Mouse (Mus musculus) limb, embryonic 12.5 days (tissue): ENCODE measurements around the gene Sugt1. TPM values are rescaled to one million over a fixed set of nuclear protein-coding genes. Genes with fewer than 3 reads are reported as not detected.

Experiments used
- ATAC-seq: fragments of 200-750 bp; cut with Nextera tagmentation; 2 replicates; pipeline ENCODE4 v1.8.0; 2017; ENCODE audit warnings: low read depth, moderate TSS enrichment; ENCODE audit not compliant: insufficient number of reproducible peaks, insufficient read depth, low FRiP score, low TSS enrichment
- H3K27ac ChIP-seq: fragments of 300-500 bp; sonication (generic); 2 replicates; pipeline ENCODE4 v1.5.1; 2016; ENCODE audit warnings: mild to moderate bottlenecking, moderate library complexity
- H3K27me3 ChIP-seq: fragments of 300-500 bp; sonication (generic); 2 replicates; pipeline ENCODE4 v1.6.1; 2016; ENCODE audit warnings: mild to moderate bottlenecking, moderate library complexity
- H3K36me3 ChIP-seq: fragments of 300-500 bp; sonication (generic); 2 replicates; pipeline ENCODE4 v1.6.1; 2016; ENCODE audit warnings: mild to moderate bottlenecking, moderate library complexity
- H3K4me1 ChIP-seq: fragments of 300-500 bp; sonication (generic); replicated peaks from 2 replicates; pipeline ENCODE4 v1.6.1; 2016
- H3K4me2 ChIP-seq: fragments of 300-500 bp; sonication (generic); 2 replicates; pipeline ENCODE4 v1.6.1; 2016; ENCODE audit warnings: mild to moderate bottlenecking, moderate library complexity
- H3K4me3 ChIP-seq: fragments of 300-500 bp; sonication (generic); replicated peaks from 2 replicates; pipeline ENCODE4 v1.5.1; 2016; ENCODE audit warnings: mild to moderate bottlenecking
- H3K9ac ChIP-seq: fragments of 300-500 bp; sonication (generic); replicated peaks from 2 replicates; pipeline ENCODE4 v1.6.1; 2016; ENCODE audit warnings: mild to moderate bottlenecking, moderate library complexity
- H3K9me3 ChIP-seq: fragments of 300-500 bp; sonication (generic); 2 replicates; pipeline ENCODE4 v1.6.1; 2016; ENCODE audit warnings: mild to moderate bottlenecking, moderate library complexity
- WGBS: fragments of 180-500 bp; shearing (Covaris S2); methylation state at CpG from one replicate; pipeline ENCODE4 v1.1.7; 2016; 5-methylcytosine and 5-hydroxymethylcytosine counted together
- polyA plus RNA-seq: library from polyadenylated mRNA; unstranded; fragments of >200 nt; fragmentation: Nextera tagmentation; extraction: Ambion mirVana; gene quantifications from 2 replicates; pipeline ENCODE4 v1.2.1, GENCODE M21; 2016

Gene Sugt1
- polyA plus RNA-seq, 1 experiment from 2014 or later = 143 TPM

GRCm38 (mm10) chr14:79652654-79653053 lies 65.2 kb downstream of the Sugt1 start:
- Histone ChIP-seq H3K36me3 (no peaks in the 10 kb centered on the region), H3K9ac (no peak overlapping the region), H3K27me3 (no peaks in the 10 kb centered on the region), H3K27ac (no peak overlapping the region), H3K4me3 (no peak overlapping the region), H3K4me2 (no peak overlapping the region), H3K9me3 (no peaks in the 10 kb centered on the region), H3K4me1 (no peaks in the 10 kb centered on the region)
- no peak for ATAC-seq
- 71% methylated on average over 4 of the region's 4 CpGs for WGBS

- H3K4me2 ChIP-seq = peak overlapping the region; percentile 21; the same call in 1 of the 2 replicates
- ATAC-seq = peak; percentile 21; the same call in 1 of the 2 replicates
- H3K36me3 ChIP-seq = no peaks in the 10 kb centered on the region
- H3K9ac ChIP-seq = no peak overlapping the region
- H3K27ac ChIP-seq = peak overlapping the region; percentile 82
- H3K4me1 ChIP-seq = peaks cover 19% of the 10 kb centered on the region
- H3K27me3 ChIP-seq = peaks cover 13% of the 10 kb centered on the region
- 69% methylated on average over 5 of the region's 5 CpGs for WGBS
- H3K4me3 ChIP-seq = no peak overlapping the region
- H3K9me3 ChIP-seq = no peaks in the 10 kb centered on the region
These were observed 70.8 kb downstream of the Sugt1 start for GRCm38 (mm10) chr14:79658286-79658685.

GRCm38 (mm10) chr14:79658748-79659508 lies 71.4 kb downstream of the Sugt1 start:
- H3K27me3 ChIP-seq = peaks cover 13% of the 10 kb centered on the region
- ATAC-seq = no peak
- H3K27ac ChIP-seq = peak overlapping the region; percentile 82
- peak overlapping the region; percentile 13 for H3K4me2 ChIP-seq
- no peaks in the 10 kb centered on the region for H3K36me3 ChIP-seq
- no peaks in the 10 kb centered on the region for H3K9me3 ChIP-seq
- 75% methylated on average over 6 of the region's 6 CpGs for WGBS
- H3K9ac ChIP-seq = no peak overlapping the region
- H3K4me1 ChIP-seq = peaks cover 19% of the 10 kb centered on the region
- H3K4me3 ChIP-seq = no peak overlapping the region

GRCm38 (mm10) chr14:79660467-79660866 lies 73.0 kb downstream of the Sugt1 start:
- Histone ChIP-seq H3K36me3 (no peaks in the 10 kb centered on the region), H3K4me3 (peak overlapping the region; percentile 35; the same call in 1 of the 2 replicates), H3K27ac (no peak overlapping the region), H3K4me1 (peaks cover 19% of the 10 kb centered on the region), H3K27me3 (peaks cover 13% of the 10 kb centered on the region), H3K9ac (no peak overlapping the region), H3K4me2 (peak overlapping the region; percentile 64), H3K9me3 (no peaks in the 10 kb centered on the region)
- ATAC-seq = no peak
- WGBS = 46% methylated on average over 5 of the region's 5 CpGs

GRCm38 (mm10) chr14:79661005-79661917 lies 73.8 kb downstream of the Sugt1 start:
- Histone ChIP-seq H3K36me3 (no peaks in the 10 kb centered on the region), H3K9me3 (no peaks in the 10 kb centered on the region)

GRCm38 (mm10) chr14:79662001-79662400 lies 74.5 kb downstream of the Sugt1 start, which contains the start of gene Cnmd:
Gene Cnmd, minus strand, starts transcription at chr14:79662170.
- H3K4me3 ChIP-seq = peak within 1 kb of the TSS; percentile 35
- no peaks in the 10 kb centered on the region for H3K9me3 ChIP-seq
- H3K9ac ChIP-seq = peak within 1 kb of the TSS; percentile 44
- no peaks in the 10 kb centered on the region for H3K36me3 ChIP-seq
- H3K4me2 ChIP-seq = peak within 1 kb of the TSS; percentile 64
- H3K4me1 ChIP-seq = peaks cover 19% of the 10 kb centered on the region
- peaks cover 13% of the 10 kb centered on the region for H3K27me3 ChIP-seq
- no peak within 1 kb of the TSS for H3K27ac ChIP-seq
- no peak for ATAC-seq
- WGBS = 51% methylated on average over 4 of the region's 4 CpGs

More at GRCm38 (mm10) chr14:79661005-79661917, 73.8 kb downstream of the Sugt1 start:
- H3K27me3 ChIP-seq = peaks cover 13% of the 10 kb centered on the region
- peak overlapping the region; percentile 44 for H3K9ac ChIP-seq
- peak overlapping the region; percentile 35 for H3K4me3 ChIP-seq
- H3K4me2 ChIP-seq = peak overlapping the region; percentile 64
- no peak overlapping the region for H3K27ac ChIP-seq
- peak; percentile 75 for ATAC-seq
- peaks cover 19% of the 10 kb centered on the region for H3K4me1 ChIP-seq
- 17% methylated on average over 33 of the region's 33 CpGs for WGBS

- WGBS = 88% methylated on average over 3 of the region's 3 CpGs
- no peaks in the 10 kb centered on the region for H3K27me3 ChIP-seq
These were observed 83.5 kb downstream of the Sugt1 start for GRCm38 (mm10) chr14:79671008-79671407.

GRCm38 (mm10) chr14:79672567-79672966 lies 85.1 kb downstream of the Sugt1 start:
- Histone ChIP-seq H3K4me1 (peaks cover 17% of the 10 kb centered on the region), H3K9ac (no peak overlapping the region), H3K4me3 (no peak overlapping the region), H3K4me2 (no peak overlapping the region), H3K27ac (no peak overlapping the region), H3K9me3 (no peaks in the 10 kb centered on the region; the same call in 1 of the 2 replicates), H3K27me3 (no peaks in the 10 kb centered on the region), H3K36me3 (no peaks in the 10 kb centered on the region)
- ATAC-seq = no peak
- 89% methylated on average over 5 of the region's 5 CpGs for WGBS

More at GRCm38 (mm10) chr14:79671008-79671407, 83.5 kb downstream of the Sugt1 start:
- Histone ChIP-seq H3K4me1 (0 out of 2 replicates have a peak, but pooled peaks cover 5% of the 10 kb centered on the region), H3K4me3 (no peak overlapping the region), H3K4me2 (no peak overlapping the region), H3K9ac (no peak overlapping the region), H3K9me3 (no peaks in the 10 kb centered on the region; the same call in 1 of the 2 replicates), H3K27ac (no peak overlapping the region), H3K36me3 (no peaks in the 10 kb centered on the region)
- no peak for ATAC-seq

GRCm38 (mm10) chr14:79673083-79674013 lies 85.9 kb downstream of the Sugt1 start:
- no peak overlapping the region for H3K4me2 ChIP-seq

GRCm38 (mm10) chr14:79677108-79677753 lies 89.7 kb downstream of the Sugt1 start:
- H3K9ac ChIP-seq = no peak overlapping the region
- H3K4me2 ChIP-seq = peak overlapping the region; percentile 41
- H3K4me1 ChIP-seq = peaks cover 22% of the 10 kb centered on the region
- no peak overlapping the region for H3K4me3 ChIP-seq
- no peaks in the 10 kb centered on the region for H3K27me3 ChIP-seq
- H3K27ac ChIP-seq = peak overlapping the region; percentile 90
- H3K9me3 ChIP-seq = no peaks in the 10 kb centered on the region
- WGBS = 49% methylated on average over 15 of the region's 15 CpGs
- no peaks in the 10 kb centered on the region for H3K36me3 ChIP-seq
- ATAC-seq = no peak

More at GRCm38 (mm10) chr14:79673083-79674013, 85.9 kb downstream of the Sugt1 start:
- Histone ChIP-seq H3K4me1 (peaks cover 18% of the 10 kb centered on the region), H3K9ac (no peak overlapping the region), H3K9me3 (no peaks in the 10 kb centered on the region; the same call in 1 of the 2 replicates), H3K27me3 (no peaks in the 10 kb centered on the region), H3K36me3 (no peaks in the 10 kb centered on the region), H3K4me3 (no peak overlapping the region), H3K27ac (no peak overlapping the region)
- 72% methylated on average over 17 of the region's 17 CpGs for WGBS
- ATAC-seq = no peak
